Mouse (Mus musculus) gastrocnemius, adult 2 months (tissue): ENCODE measurements around the gene Itgb6. TPM values are rescaled to one million over a fixed set of nuclear protein-coding genes. Genes with fewer than 3 reads are reported as not detected.

Source experiments
- DNase-seq: peaks from one replicate; pipeline ENCODE4 v3.0.0; 2022
- H3K27ac ChIP-seq: fragments of 200-600 bp; 2 replicates; pipeline ENCODE4 v1.8.1; 2022; ENCODE audit warnings: mild to moderate bottlenecking
- H3K4me3 ChIP-seq: fragments of 200-600 bp; 2 replicates; pipeline ENCODE4 v1.8.1; 2022; ENCODE audit warnings: mild to moderate bottlenecking, moderate library complexity
- CTCF ChIP-seq: fragments of 200-600 bp; IDR thresholded peaks from 2 replicates; pipeline ENCODE4 v1.8.1; 2022; ENCODE audit warnings: antibody characterized with exemption, mild to moderate bottlenecking, moderate library complexity
- intact Hi-C: fragments of 180-260 bp; cut with DNase I; formaldehyde crosslinking; loops from one replicate; pipeline ENCODE4 v1.15.1; 2025
- total RNA-seq, 2 experiments: library from RNA; stranded (reverse); gene quantifications; 2 replicates each; pipeline ENCODE4 v1.2.3; 2021

The Itgb6 gene
- total RNA-seq, 2 experiments from 2014 or later: 18.3 to 50.1 TPM

GRCm38 (mm10) chr2:60724660-60725059, 2.2 kb upstream of the Itgb6 start:
- H3K27ac ChIP-seq: no peak overlapping the region
- no peak for DNase-seq
- no peak for TF ChIP-seq CTCF
- intact Hi-C loops: loop anchor here (5.0 kb wide), 2 partner anchors 238 to 678 kb away; partner anchors contain the start of gene Rbms1
- H3K4me3 ChIP-seq: no peak overlapping the region

GRCm38 (mm10) chr2:60722967-60723366, 524 bp upstream of the Itgb6 start:
- DNase-seq: peak; percentile 57
- intact Hi-C loops: loop anchor here (5.0 kb wide), 2 partner anchors 239 to 679 kb away; partner anchors contain the start of gene Rbms1
- Histone ChIP-seq H3K27ac (peak overlapping the region; percentile 93), H3K4me3 (peak overlapping the region; percentile 77)
- no peak for TF ChIP-seq CTCF

GRCm38 (mm10) chr2:60720906-60721305, 1.5 kb downstream of the Itgb6 start:
- intact Hi-C loops: loop anchor here (2.0 to 5.0 kb wide), 4 partner anchors 32 to 734 kb away; partner anchors contain the start of gene Rbms1
- TF ChIP-seq CTCF: peak; percentile 94
- H3K4me3 ChIP-seq: peak overlapping the region; percentile 77
- no peak for DNase-seq
- H3K27ac ChIP-seq: peak overlapping the region; percentile 93

- intact Hi-C loops: loop anchor here (2.0 to 5.0 kb wide), 4 partner anchors 31 to 735 kb away; partner anchors contain the start of gene Rbms1
- peak; percentile 88 for DNase-seq
- TF ChIP-seq CTCF: no peak
- H3K27ac ChIP-seq: peak overlapping the region; percentile 93
- H3K4me3 ChIP-seq: peak overlapping the region; percentile 77
Observed at GRCm38 (mm10) chr2:60720205-60720604, 2.2 kb downstream of the Itgb6 start.

- no peak for TF ChIP-seq CTCF
- DNase-seq: no peak
- intact Hi-C loops: no loop called here
- Histone ChIP-seq H3K27ac (peak overlapping the region; percentile 93), H3K4me3 (peak overlapping the region; percentile 43)
Observed at GRCm38 (mm10) chr2:60717348-60717747, 5.1 kb downstream of the Itgb6 start.

GRCm38 (mm10) chr2:60716549-60716948, 5.9 kb downstream of the Itgb6 start:
- DNase-seq: no peak
- intact Hi-C loops: no loop called here
- no peak for TF ChIP-seq CTCF
- no peak overlapping the region for H3K4me3 ChIP-seq
- peak overlapping the region; percentile 93 for H3K27ac ChIP-seq

- H3K27ac ChIP-seq: peak overlapping the region; percentile 60
- H3K4me3 ChIP-seq: no peak overlapping the region
- DNase-seq: no peak
- intact Hi-C loops: no loop called here
- TF ChIP-seq CTCF: no peak
Observed at GRCm38 (mm10) chr2:60715771-60716170, 6.7 kb downstream of the Itgb6 start.

- DNase-seq: no peak
- intact Hi-C loops: no loop called here
- TF ChIP-seq CTCF: no peak
- Histone ChIP-seq H3K4me3 (no peak overlapping the region), H3K27ac (peak overlapping the region; percentile 91)
Observed at GRCm38 (mm10) chr2:60714971-60715502, 7.4 kb downstream of the Itgb6 start.

- intact Hi-C loops: no loop called here
- peak overlapping the region; percentile 91 for H3K27ac ChIP-seq
- DNase-seq: no peak
Observed at GRCm38 (mm10) chr2:60714475-60714874, 8.0 kb downstream of the Itgb6 start.

GRCm38 (mm10) chr2:60713857-60714256, 8.6 kb downstream of the Itgb6 start:
- DNase-seq: no peak
- intact Hi-C loops: no loop called here
- H3K4me3 ChIP-seq: no peak overlapping the region
- peak overlapping the region; percentile 91 for H3K27ac ChIP-seq
- TF ChIP-seq CTCF: no peak

More at GRCm38 (mm10) chr2:60714475-60714874, 8.0 kb downstream of the Itgb6 start:
- 0 out of 2 replicates have a peak overlapping the region, but pooled peaks have one; percentile 1 for H3K4me3 ChIP-seq
- TF ChIP-seq CTCF: no peak

GRCm38 (mm10) chr2:60712891-60713290, 9.6 kb downstream of the Itgb6 start:
- Histone ChIP-seq H3K27ac (peak overlapping the region; percentile 91), H3K4me3 (0 out of 2 replicates have a peak overlapping the region, but pooled peaks have one; percentile 5)
- peak; percentile 65 for DNase-seq
- no peak for TF ChIP-seq CTCF
- intact Hi-C loops: no loop called here

- DNase-seq: no peak
- Histone ChIP-seq H3K4me3 (no peak overlapping the region), H3K27ac (peak overlapping the region; percentile 91)
- intact Hi-C loops: no loop called here
- no peak for TF ChIP-seq CTCF
Observed at GRCm38 (mm10) chr2:60712483-60712882, 10.0 kb downstream of the Itgb6 start.

GRCm38 (mm10) chr2:60711098-60711880, 11.2 kb downstream of the Itgb6 start:
- intact Hi-C loops: no loop called here
- TF ChIP-seq CTCF: no peak
- Histone ChIP-seq H3K27ac (peak overlapping the region; percentile 91), H3K4me3 (no peak overlapping the region)
- DNase-seq: no peak
